In the genomic region with DNA sequence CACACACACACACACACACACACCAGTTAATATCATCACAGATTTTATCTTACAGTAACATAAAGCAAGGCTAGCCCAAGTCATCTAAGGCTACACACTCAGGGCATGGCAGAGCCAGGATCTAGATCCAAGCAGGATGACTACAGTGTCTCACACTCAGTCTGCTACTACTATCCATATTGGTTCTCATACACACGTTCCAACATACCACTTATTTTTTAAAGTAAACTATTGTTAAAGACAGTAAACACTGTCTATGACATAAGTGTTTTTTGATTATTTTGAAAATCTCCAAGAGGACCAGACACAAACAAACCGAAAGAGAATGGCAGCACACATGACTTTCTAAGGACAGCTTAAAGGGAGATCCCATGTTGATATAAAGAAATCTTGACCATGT, we compare ENCODE assay signal across 19 mouse cellular contexts.
"Had no signal": no experiment of that assay in that cellular context is flagged by ENCODE, and none has a peak within 500 bp of the region (broad histone marks: within the 10 kb centered on the region; RNA-seq: fewer than 3 reads in every experiment).

No protein-coding gene starts in this region.

- H3K36me3 ChIP-seq: liver, embryonic 12.5 days; neural tube, embryonic 13.5 days; neural tube, embryonic 15.5 days had no signal

- H3K27ac ChIP-seq: liver, embryonic 12.5 days; liver, embryonic 14.5 days; midbrain, embryonic 10.5 days; midbrain, embryonic 12.5 days; neural tube, embryonic 13.5 days; neural tube, embryonic 15.5 days had no signal

- H3K9me3 ChIP-seq: liver, embryonic 12.5 days; midbrain, embryonic 10.5 days; midbrain, embryonic 12.5 days; neural tube, embryonic 15.5 days had no signal

- H3K9ac ChIP-seq: liver, embryonic 12.5 days; liver, embryonic 14.5 days; midbrain, embryonic 12.5 days; neural tube, embryonic 13.5 days; neural tube, embryonic 15.5 days had no signal

- H3K27me3 ChIP-seq: liver, embryonic 12.5 days; midbrain, embryonic 12.5 days; neural tube, embryonic 13.5 days; neural tube, embryonic 15.5 days had no signal

- ATAC-seq: liver, embryonic 12.5 days; midbrain, embryonic 16.5 days had no signal

- DNase-seq: lung, adult 2 months; lung, postnatal 14 days; midbrain, embryonic 14.5 days; retina, postnatal 1 day; right cerebral cortex, adult 18-20 months; right cerebral cortex, postnatal 25 days; right cerebral cortex, postnatal 4 days; spleen, adult 18-20 months; thymus, adult 18-20 months; thymus, postnatal 14 days; thymus, postnatal 36 days had no signal

- H3K4me2 ChIP-seq: liver, embryonic 12.5 days; midbrain, embryonic 12.5 days; neural tube, embryonic 13.5 days; neural tube, embryonic 15.5 days had no signal

- H3K4me3 ChIP-seq: liver, embryonic 12.5 days; midbrain, embryonic 10.5 days; midbrain, embryonic 12.5 days; myocyte; neural tube, embryonic 13.5 days; neural tube, embryonic 15.5 days had no signal

- H3K4me1 ChIP-seq: liver, embryonic 12.5 days; midbrain, embryonic 10.5 days; midbrain, embryonic 12.5 days; neural tube, embryonic 13.5 days; neural tube, embryonic 15.5 days had no signal
